ENCODE assay signal across 21 mouse cellular contexts in the genomic region with DNA sequence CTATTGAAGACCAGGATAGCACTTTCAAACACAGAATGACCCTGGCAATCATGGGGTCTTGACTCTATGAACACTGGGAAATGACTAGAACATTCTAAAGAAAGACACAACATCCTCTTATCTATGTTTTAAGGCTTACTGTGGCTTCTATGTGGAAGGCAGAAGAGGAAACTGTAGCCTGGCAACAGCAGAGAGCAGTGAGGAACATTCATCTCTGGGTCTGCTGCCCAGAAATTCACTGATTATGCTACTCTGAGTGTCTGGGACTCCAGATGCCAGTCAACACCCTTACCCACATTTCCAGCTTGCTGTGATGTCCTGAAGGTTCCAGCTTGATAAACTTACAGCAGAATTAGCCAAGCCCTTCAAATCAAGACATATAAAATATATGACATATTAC.
DNase-seq lines count a peak whose midpoint lies in the region; TF ChIP-seq lines count a peak whose summit lies in the region.
"Had no signal": no experiment of that assay in that cellular context is flagged by ENCODE, and none has a peak within 500 bp of the region (broad histone marks: within the 10 kb centered on the region; RNA-seq: fewer than 3 reads in every experiment).

No protein-coding gene starts in this region.

- H3K4me3 ChIP-seq in layer of hippocampus, adult 2 months, result no peak overlapping the region
- H3K4me3 ChIP-seq: embryonic facial prominence, embryonic 15.5 days; erythroblast, embryonic 14.5 days; forebrain, embryonic 10.5 days; forebrain, embryonic 15.5 days; gastrocnemius, adult 2 months; heart, embryonic 13.5 days; hindbrain, embryonic 15.5 days had no signal

- peak; percentile 25 to 40 for DNase-seq in layer of hippocampus, adult 2 months (ENCODE audit: low spot score in 2 of 2)
- DNase-seq in layer of hippocampus, postnatal 10 days (ENCODE audit: low spot score in 2 of 2), result no peak
- peak; percentile 64 to 79 for DNase-seq in right cerebral cortex, postnatal 10 days (ENCODE audit: low spot score in 2 of 2)
- DNase-seq in right cerebral cortex, postnatal 25 days, result no peak
- peak; percentile 15 to 21 for DNase-seq in layer of hippocampus, adult 8-10 months (ENCODE audit: low spot score in 2 of 2)
- DNase-seq in telencephalon, adult 2 months (ENCODE audit: low read depth, low spot score), result peak; percentile 44
- DNase-seq in kidney, adult 8-10 months, result no peak
- DNase-seq: adrenal gland, adult 2 months; adrenal gland, postnatal 25 days; cerebellum, adult 2 months; cerebellum, postnatal 10 days; embryo, embryonic 11 days; gastrocnemius, adult 2 months; gastrocnemius, postnatal 25 days; heart, postnatal 36 days had no signal

- TF ChIP-seq CTCF in layer of hippocampus, adult 2 months (conservative IDR thresholded peaks at IDR 0.05), result no peak

- H3K27ac ChIP-seq in layer of hippocampus, adult 2 months, result peak overlapping the region; percentile 73
- H3K27ac ChIP-seq: embryonic facial prominence, embryonic 15.5 days; forebrain, embryonic 10.5 days; forebrain, embryonic 15.5 days; gastrocnemius, adult 2 months; heart, embryonic 13.5 days; hindbrain, embryonic 15.5 days had no signal

Comparison
In these comparisons a context has a peak if more than half of its experiments do, and no peak if none do; other contexts are left out.
1. DNase-seq: peak in layer of hippocampus, adult 2 months (2 of 2), right cerebral cortex, postnatal 10 days (2 of 2), layer of hippocampus, adult 8-10 months (2 of 2) and telencephalon, adult 2 months (single experiment); none in layer of hippocampus, postnatal 10 days (0 of 2), right cerebral cortex, postnatal 25 days (single experiment) and kidney, adult 8-10 months (0 of 2).